15 mouse cellular contexts compared by ENCODE assay signal in genomic region chr9:106205713-106206290, GRCm38 (mm10). TPM values are rescaled to one million over a fixed set of nuclear protein-coding genes. Genes with fewer than 3 reads are reported as not detected.
A peak's percentile ranks its signal among the peaks of the same experiment; 100 is the strongest.
DNase-seq lines count a peak whose midpoint lies in the region; ATAC-seq and TF ChIP-seq lines count a peak whose summit lies in the region.
"Had no signal": no experiment of that assay in that cellular context is flagged by ENCODE, and none has a peak within 500 bp of the region (broad histone marks: within the 10 kb centered on the region; RNA-seq: fewer than 3 reads in every experiment).

No protein-coding gene starts in this region.

- H3K4me2 ChIP-seq in liver, embryonic 12.5 days, result 0 out of 2 replicates have a peak overlapping the region, but pooled peaks have one; percentile 2
- no peak overlapping the region for H3K4me2 ChIP-seq in heart, postnatal 0 days (ENCODE audit: low read depth, low read length)
- H3K4me2 ChIP-seq: embryonic facial prominence, embryonic 15.5 days; forebrain, embryonic 15.5 days; limb, embryonic 12.5 days; midbrain, embryonic 11.5 days had no signal

- no peak for TF ChIP-seq EP300 in heart, adult 2 months (IDR thresholded peaks at IDR 0.05; ENCODE audit: insufficient read depth, low read depth, low read length)
- no peak for TF ChIP-seq EP300 in heart, postnatal 0 days (IDR thresholded peaks at IDR 0.05; ENCODE audit: low read depth)

- no peaks in the 10 kb centered on the region for H3K27me3 ChIP-seq in heart, adult 2 months (ENCODE audit: control insufficient read depth, insufficient read depth, low read length)
- H3K27me3 ChIP-seq in liver, embryonic 12.5 days (replicated peaks), result no peaks in the 10 kb centered on the region
- H3K27me3 ChIP-seq in heart, postnatal 0 days (ENCODE audit: control insufficient read depth, insufficient read depth, low read length), result no peaks in the 10 kb centered on the region
- H3K27me3 ChIP-seq: embryonic facial prominence, embryonic 15.5 days; forebrain, embryonic 15.5 days; limb, embryonic 12.5 days had no signal

- peaks cover 15% of the 10 kb centered on the region for H3K4me1 ChIP-seq in heart, adult 2 months (ENCODE audit: control insufficient read depth, insufficient read depth, low read length)
- peaks cover 43% of the 10 kb centered on the region for H3K4me1 ChIP-seq in liver, embryonic 12.5 days
- peaks cover 43% of the 10 kb centered on the region for H3K4me1 ChIP-seq in heart, postnatal 0 days (ENCODE audit: control insufficient read depth, insufficient read depth)

- intact Hi-C loops in heart, adult 2 months (cut with DNase I), result no loop called here
- intact Hi-C loops in heart, postnatal 14 days (cut with DNase I), result no loop called here

- H3K27ac ChIP-seq in heart, adult 2 months, result peak overlapping the region; percentile 95
- no peak overlapping the region for H3K27ac ChIP-seq in liver, embryonic 12.5 days
- peak overlapping the region; percentile 77 for H3K27ac ChIP-seq in heart, postnatal 0 days (ENCODE audit: low read depth)
- H3K27ac ChIP-seq: embryonic facial prominence, embryonic 15.5 days; forebrain, embryonic 15.5 days; limb, embryonic 12.5 days had no signal

- 61% methylated on average over 7 of the region's 7 CpGs for WGBS in heart, adult 2 months
- WGBS in liver, embryonic 12.5 days (ENCODE audit: insufficient replicate concordance), result 67% methylated on average over 7 of the region's 7 CpGs
- WGBS in heart, postnatal 0 days, result 68% methylated on average over 7 of the region's 7 CpGs

- DNase-seq in heart, adult 2 months, result no peak
- no peak for DNase-seq in heart, postnatal 14 days
- DNase-seq in liver, result no peak
- peak; percentile 85 for DNase-seq in adrenal gland, adult 2 months
- DNase-seq in heart, postnatal 0 days (ENCODE audit: low spot score), result no peak
- no peak for DNase-seq in lung, postnatal 4 days
- DNase-seq: kidney, adult 9 months; kidney, postnatal 4 days; layer of hippocampus, postnatal 36 days; lung, postnatal 14 days had no signal

- H3K9me3 ChIP-seq in liver, embryonic 12.5 days (replicated peaks), result no peaks in the 10 kb centered on the region
- H3K9me3 ChIP-seq in heart, postnatal 0 days (replicated peaks; ENCODE audit: control insufficient read depth, low read length), result no peaks in the 10 kb centered on the region
- H3K9me3 ChIP-seq: embryonic facial prominence, embryonic 15.5 days; forebrain, embryonic 15.5 days; limb, embryonic 12.5 days had no signal

- TF ChIP-seq POLR2A in heart, adult 2 months (IDR thresholded peaks at IDR 0.05; ENCODE audit: insufficient read depth, low read depth, low read length), result no peak

- no peaks in the 10 kb centered on the region for H3K36me3 ChIP-seq in heart, adult 2 months (ENCODE audit: control insufficient read depth, insufficient read depth, low read length)
- peaks cover 7% of the 10 kb centered on the region for H3K36me3 ChIP-seq in liver, embryonic 12.5 days
- no peaks in the 10 kb centered on the region for H3K36me3 ChIP-seq in heart, postnatal 0 days (replicated peaks; ENCODE audit: control insufficient read depth, insufficient read depth, low read length)

- no peak overlapping the region for H3K4me3 ChIP-seq in heart, adult 2 months
- no peak overlapping the region for H3K4me3 ChIP-seq in liver, embryonic 12.5 days
- no peak overlapping the region for H3K4me3 ChIP-seq in heart, postnatal 0 days (ENCODE audit: low read depth, low read length)
- H3K4me3 ChIP-seq: embryonic facial prominence, embryonic 15.5 days; forebrain, embryonic 15.5 days; limb, embryonic 12.5 days had no signal

- H3K9ac ChIP-seq in heart, adult 2 months (ENCODE audit: low read depth, low read length), result no peak overlapping the region
- H3K9ac ChIP-seq in liver, embryonic 12.5 days, result no peak overlapping the region
- no peak overlapping the region for H3K9ac ChIP-seq in heart, postnatal 0 days (replicated peaks; ENCODE audit: low read depth, low read length)
- H3K9ac ChIP-seq: embryonic facial prominence, embryonic 15.5 days; forebrain, embryonic 15.5 days had no signal

- no peak for ATAC-seq in liver, embryonic 12.5 days
- peak; percentile 7; the same call in 1 of the 2 replicates for ATAC-seq in heart, postnatal 0 days (ENCODE audit: insufficient read depth, low read depth)
- ATAC-seq: forebrain, embryonic 15.5 days had no signal

- no peak for TF ChIP-seq CTCF in heart, adult 2 months (IDR thresholded peaks at IDR 0.05)
- TF ChIP-seq CTCF in heart, postnatal 0 days (IDR thresholded peaks at IDR 0.05; ENCODE audit: low read depth), result no peak

- peaks cover 5% of the 10 kb centered on the region for H3K79me2 ChIP-seq in heart, adult 2 months (replicated peaks; ENCODE audit: control insufficient read depth, insufficient read depth, low read length)

RNA-seq across cellular contexts. Expression of gene Twf2, which starts 2.9 kb away (rescaled TPM):
- 100 to 1,000 TPM; 182 to 219 TPM for total RNA-seq in heart, adult 2 months (2021)
- 251 and 268 TPM in 2 replicates for polyA plus RNA-seq in heart, adult 2 months (2012; rRNA removed)
- total RNA-seq in heart, postnatal 14 days (2021), result 100 to 1,000 TPM; 122 to 142 TPM
- polyA plus RNA-seq in liver, embryonic 12.5 days (2016; fragmentation: Nextera tagmentation; extraction: Ambion mirVana), result 34.7 and 35.9 TPM in 2 replicates
- 100 to 1,000 TPM in 1 of 2 experiments, 10 to 100 TPM in 1; 75.8 to 128 TPM for total RNA-seq in adrenal gland, adult 2 months (2021)
- 121 and 125 TPM in 2 replicates for polyA plus RNA-seq in adrenal gland, adult 2 months (2012; rRNA removed)
- total RNA-seq in heart, postnatal 0 days (2014; rRNA removed; ENCODE audit: low replicate concordance), result 92.1 and 105 TPM in 2 replicates
- polyA plus RNA-seq in heart, postnatal 0 days (2015; fragmentation: Nextera tagmentation; extraction: Ambion mirVana), result 57.3 and 64.2 TPM in 2 replicates

RNA-seq across cellular contexts. Expression of gene Ppm1m, which starts 6.3 kb away (rescaled TPM):
- total RNA-seq in heart, adult 2 months (2021), result 10 to 100 TPM; 10.8 to 12.1 TPM
- 17.4 and 18.9 TPM in 2 replicates for polyA plus RNA-seq in heart, adult 2 months (2012; rRNA removed)
- total RNA-seq in heart, postnatal 14 days (2021), result 10 to 100 TPM; 11.8 to 15.2 TPM
- polyA plus RNA-seq in liver, embryonic 12.5 days (2016; fragmentation: Nextera tagmentation; extraction: Ambion mirVana), result 17.0 and 17.8 TPM in 2 replicates
- 100 to 1,000 TPM in 1 of 2 experiments, 10 to 100 TPM in 1; 84.6 to 135 TPM for total RNA-seq in adrenal gland, adult 2 months (2021)
- 216 and 273 TPM in 2 replicates for polyA plus RNA-seq in adrenal gland, adult 2 months (2012; rRNA removed)
- 7.5 and 22.8 TPM in 2 replicates for total RNA-seq in heart, postnatal 0 days (2014; rRNA removed; ENCODE audit: low replicate concordance)
- 13.1 and 15.1 TPM in 2 replicates for polyA plus RNA-seq in heart, postnatal 0 days (2015; fragmentation: Nextera tagmentation; extraction: Ambion mirVana)

RNA-seq across cellular contexts. Expression of gene Tlr9, which starts 16.6 kb away (rescaled TPM):
- under 1 TPM; 0.39 to 0.47 TPM for total RNA-seq in heart, adult 2 months (2021)
- 1.1 and 1.9 TPM in 2 replicates for polyA plus RNA-seq in heart, adult 2 months (2012; rRNA removed)
- under 1 TPM; 0.55 to 0.88 TPM for total RNA-seq in heart, postnatal 14 days (2021)
- 0.06 TPM in 1 of 2 replicates, not detected in the other for polyA plus RNA-seq in liver, embryonic 12.5 days (2016; fragmentation: Nextera tagmentation; extraction: Ambion mirVana)
- 1 to 10 TPM in 1 of 2 experiments, under 1 TPM in 1; 0.84 to 1.4 TPM for total RNA-seq in adrenal gland, adult 2 months (2021)
- 2.5 and 2.7 TPM in 2 replicates for polyA plus RNA-seq in adrenal gland, adult 2 months (2012; rRNA removed)
- not detected in 2 replicates for total RNA-seq in heart, postnatal 0 days (2014; rRNA removed; ENCODE audit: low replicate concordance)
- polyA plus RNA-seq in heart, postnatal 0 days (2015; fragmentation: Nextera tagmentation; extraction: Ambion mirVana), result 0.04 and 0.05 TPM in 2 replicates
- polyA plus RNA-seq: forebrain, embryonic 15.5 days; limb, embryonic 12.5 days; midbrain, embryonic 11.5 days had no signal

RNA-seq across cellular contexts. Expression of gene Wdr82, which starts 35.1 kb away (rescaled TPM):
- total RNA-seq in heart, adult 2 months (2021), result 10 to 100 TPM; 35.1 to 37.0 TPM
- polyA plus RNA-seq in heart, adult 2 months (2012; rRNA removed), result 30.5 and 61.6 TPM in 2 replicates
- total RNA-seq in heart, postnatal 14 days (2021), result 10 to 100 TPM; 54.4 to 63.1 TPM
- polyA plus RNA-seq in liver, embryonic 12.5 days (2016; fragmentation: Nextera tagmentation; extraction: Ambion mirVana), result 11.5 and 11.8 TPM in 2 replicates
- 10 to 100 TPM; 66.8 to 75.8 TPM for total RNA-seq in adrenal gland, adult 2 months (2021)
- polyA plus RNA-seq in adrenal gland, adult 2 months (2012; rRNA removed), result 50.5 and 67.4 TPM in 2 replicates
- 122 and 124 TPM in 2 replicates for total RNA-seq in heart, postnatal 0 days (2014; rRNA removed; ENCODE audit: low replicate concordance)
- polyA plus RNA-seq in heart, postnatal 0 days (2015; fragmentation: Nextera tagmentation; extraction: Ambion mirVana), result 13.9 and 14.3 TPM in 2 replicates

RNA-seq across cellular contexts. Expression of gene Alas1, which starts 42.7 kb away (rescaled TPM):
- 100 to 1,000 TPM; 438 to 443 TPM for total RNA-seq in heart, adult 2 months (2021)
- 382 and 470 TPM in 2 replicates for polyA plus RNA-seq in heart, adult 2 months (2012; rRNA removed)
- 100 to 1,000 TPM; 562 to 652 TPM for total RNA-seq in heart, postnatal 14 days (2021)
- polyA plus RNA-seq in liver, embryonic 12.5 days (2016; fragmentation: Nextera tagmentation; extraction: Ambion mirVana), result 37.6 and 41.1 TPM in 2 replicates
- 1,000 to 10,000 TPM; 1,496 to 1,691 TPM for total RNA-seq in adrenal gland, adult 2 months (2021)
- 1,137 and 1,435 TPM in 2 replicates for polyA plus RNA-seq in adrenal gland, adult 2 months (2012; rRNA removed)
- total RNA-seq in heart, postnatal 0 days (2014; rRNA removed; ENCODE audit: low replicate concordance), result 309 and 334 TPM in 2 replicates
- polyA plus RNA-seq in heart, postnatal 0 days (2015; fragmentation: Nextera tagmentation; extraction: Ambion mirVana), result 385 and 421 TPM in 2 replicates
